In genomic region chr14:41072229-41072943, GRCm38 (mm10) we compare ENCODE assay signal across 8 mouse cellular contexts. TPM values are rescaled to one million over a fixed set of nuclear protein-coding genes. Genes with fewer than 3 reads are reported as not detected.
DNase-seq lines count a peak whose midpoint lies in the region; ATAC-seq and TF ChIP-seq lines count a peak whose summit lies in the region.

Gene Dydc1 (plus strand): TSS chr14:41072911.

- no peaks in the 10 kb centered on the region for H3K27me3 ChIP-seq in kidney, adult 2 months (replicated peaks; ENCODE audit: control insufficient read depth, insufficient read depth, low read length)
- no peaks in the 10 kb centered on the region for H3K27me3 ChIP-seq in limb, embryonic 11.5 days (ENCODE audit: control insufficient read depth, insufficient read depth, low read length)
- H3K27me3 ChIP-seq in midbrain, embryonic 13.5 days: no peaks in the 10 kb centered on the region

- H3K9ac ChIP-seq in limb, embryonic 11.5 days (ENCODE audit: low read length): no peak within 1 kb of the TSS
- peak within 1 kb of the TSS; percentile 56 for H3K9ac ChIP-seq in midbrain, embryonic 13.5 days (replicated peaks)

- no peak for TF ChIP-seq POLR2A in kidney, adult 2 months (IDR thresholded peaks at IDR 0.05; ENCODE audit: low read depth, low read length)

- ATAC-seq in limb, embryonic 11.5 days (ENCODE audit: insufficient number of reproducible peaks, low FRiP score, low TSS enrichment, low read depth): peak; percentile 86; the same call in 1 of the 2 replicates
- peak; percentile 98 for ATAC-seq in midbrain, embryonic 13.5 days

- peak within 1 kb of the TSS; percentile 35; the same call in 1 of the 2 replicates for H3K4me3 ChIP-seq in kidney, adult 2 months (ENCODE audit: insufficient read depth, low read depth, low read length)
- H3K4me3 ChIP-seq in limb, embryonic 11.5 days (ENCODE audit: low read depth, low read length): peak within 1 kb of the TSS; percentile 26; the same call in 1 of the 2 replicates
- peak within 1 kb of the TSS; percentile 48 for H3K4me3 ChIP-seq in midbrain, embryonic 13.5 days (replicated peaks)

- H3K4me1 ChIP-seq in kidney, adult 2 months (ENCODE audit: control insufficient read depth, insufficient read depth, low read length): no peaks in the 10 kb centered on the region
- H3K4me1 ChIP-seq in limb, embryonic 11.5 days (ENCODE audit: control insufficient read depth, insufficient read depth, low read length): no peaks in the 10 kb centered on the region
- peaks cover 6% of the 10 kb centered on the region for H3K4me1 ChIP-seq in midbrain, embryonic 13.5 days (replicated peaks)

- 11% methylated on average over 23 of the region's 23 CpGs for WGBS in kidney, adult 2 months
- 12% methylated on average over 23 of the region's 23 CpGs for WGBS in limb, embryonic 11.5 days
- 12% methylated on average over 23 of the region's 23 CpGs for WGBS in midbrain, embryonic 13.5 days

- DNase-seq in heart, adult 11 months: peak; percentile 90
- no peak for DNase-seq in heart, adult 8-10 months (ENCODE audit: low spot score)
- DNase-seq in embryo, embryonic 11 days: peak; percentile 84
- peak; percentile 29 to 43 for DNase-seq in heart, adult 18-20 months
- peak; percentile 62 for DNase-seq in kidney, adult 2 months
- DNase-seq in limb, embryonic 11.5 days (ENCODE audit: low spot score): peak; percentile 73
- DNase-seq in spleen, postnatal 4 days (ENCODE audit: low spot score in 2 of 2): peak; percentile 28 to 68

- no peaks in the 10 kb centered on the region for H3K36me3 ChIP-seq in kidney, adult 2 months (ENCODE audit: control insufficient read depth, insufficient read depth, low read length)
- H3K36me3 ChIP-seq in limb, embryonic 11.5 days (ENCODE audit: control insufficient read depth, insufficient read depth, low read length): no peaks in the 10 kb centered on the region
- no peaks in the 10 kb centered on the region for H3K36me3 ChIP-seq in midbrain, embryonic 13.5 days

- H3K4me2 ChIP-seq in limb, embryonic 11.5 days (ENCODE audit: low read depth, severe bottlenecking): peak within 1 kb of the TSS; percentile 51
- peak within 1 kb of the TSS; percentile 69 for H3K4me2 ChIP-seq in midbrain, embryonic 13.5 days (replicated peaks)

- TF ChIP-seq CTCF in kidney, adult 2 months (conservative IDR thresholded peaks at IDR 0.05; ENCODE audit: insufficient read depth, insufficient read length, low read depth, low read length): no peak

- H3K9me3 ChIP-seq in limb, embryonic 11.5 days (ENCODE audit: control insufficient read depth, low read length): no peaks in the 10 kb centered on the region
- no peaks in the 10 kb centered on the region for H3K9me3 ChIP-seq in midbrain, embryonic 13.5 days

- no peak within 1 kb of the TSS for H3K27ac ChIP-seq in kidney, adult 2 months (ENCODE audit: insufficient read depth, low read depth, low read length)
- no peak within 1 kb of the TSS for H3K27ac ChIP-seq in limb, embryonic 11.5 days (replicated peaks; ENCODE audit: low read depth, low read length)
- no peak within 1 kb of the TSS for H3K27ac ChIP-seq in midbrain, embryonic 13.5 days

RNA-seq across cellular contexts. Expression of gene Dydc1, which starts in this region (rescaled TPM):
- total RNA-seq in heart, adult 8-10 months (2022): not detected
- not detected for total RNA-seq in heart, adult 18-20 months (2021)
- polyA plus RNA-seq in kidney, adult 2 months (2012; rRNA removed): not detected in 2 replicates
- not detected in 2 replicates for polyA plus RNA-seq in limb, embryonic 11.5 days (2014; fragmentation: Nextera tagmentation; extraction: Ambion mirVana)
- not detected in 2 replicates for polyA plus RNA-seq in midbrain, embryonic 13.5 days (2015; fragmentation: Nextera tagmentation; extraction: Ambion mirVana)

Comparison
In these comparisons a context has a peak if more than half of its experiments do, and no peak if none do; other contexts are left out.
1. Peak in DNase-seq in heart, adult 18-20 months; RNA of the gene not detected or under 1 TPM.
2. Peak in DNase-seq and H3K4me3 ChIP-seq in kidney, adult 2 months; RNA of the gene not detected or under 1 TPM.
3. Peak in DNase-seq, ATAC-seq, H3K4me3 ChIP-seq and H3K4me2 ChIP-seq in limb, embryonic 11.5 days; RNA of the gene not detected or under 1 TPM.
4. Peak in ATAC-seq, H3K4me3 ChIP-seq, H3K9ac ChIP-seq and H3K4me2 ChIP-seq in midbrain, embryonic 13.5 days; RNA of the gene not detected or under 1 TPM.